Mouse (Mus musculus) stomach, postnatal 0 days (tissue): Measurements from ENCODE around the gene Naa80.

Experiments used
- CTCF ChIP-seq: IDR thresholded peaks from 2 replicates; pipeline ENCODE4 v1.5.1; 2016; ENCODE audit warnings: antibody characterized with exemption, low read depth, mild to moderate bottlenecking, moderate library complexity
- EP300 ChIP-seq: optimal IDR thresholded peaks from 2 replicates; pipeline ENCODE3; 2016; ENCODE audit warnings: antibody characterized with exemption

DNA sequence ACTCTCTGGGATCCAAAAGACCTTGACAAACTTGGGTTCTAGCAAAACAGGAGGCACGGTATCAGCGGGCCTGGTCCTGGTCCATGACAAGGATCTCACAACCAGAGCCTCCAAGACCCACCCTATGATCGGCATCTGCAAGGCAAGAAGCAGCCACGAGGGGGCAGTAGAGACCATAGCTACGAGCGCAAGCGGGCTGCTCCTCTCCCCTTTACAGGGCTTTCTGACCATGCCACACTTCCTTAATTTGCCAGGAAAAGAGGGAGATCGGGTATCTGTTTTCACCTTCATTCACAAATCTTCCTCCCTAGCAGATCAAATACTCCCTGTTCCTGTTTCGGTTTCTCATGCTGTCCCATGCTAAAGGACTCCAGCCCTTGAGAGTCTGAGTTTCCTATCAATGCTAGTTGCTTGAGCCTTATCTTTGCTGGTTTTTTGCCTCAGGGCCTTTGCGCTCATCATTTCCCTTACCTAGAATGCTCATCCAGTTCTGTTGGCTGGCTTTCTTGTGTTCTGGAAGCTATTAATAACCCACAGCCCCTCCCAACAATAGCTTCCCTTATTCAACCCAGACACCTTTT, 23.5 kb downstream of the Naa80 start:
- TF ChIP-seq CTCF (peak; percentile 99), EP300 (no peak)
